Mouse (Mus musculus): Measurements from ENCODE around the gene Dedd. TPM values are rescaled to one million over a fixed set of nuclear protein-coding genes. Genes with fewer than 3 reads are reported as not detected.

Dedd gene
- 10 to 100 TPM; 42.6 to 52.0 TPM for polyA plus RNA-seq (2017; shearing (Covaris generic))

DNA sequence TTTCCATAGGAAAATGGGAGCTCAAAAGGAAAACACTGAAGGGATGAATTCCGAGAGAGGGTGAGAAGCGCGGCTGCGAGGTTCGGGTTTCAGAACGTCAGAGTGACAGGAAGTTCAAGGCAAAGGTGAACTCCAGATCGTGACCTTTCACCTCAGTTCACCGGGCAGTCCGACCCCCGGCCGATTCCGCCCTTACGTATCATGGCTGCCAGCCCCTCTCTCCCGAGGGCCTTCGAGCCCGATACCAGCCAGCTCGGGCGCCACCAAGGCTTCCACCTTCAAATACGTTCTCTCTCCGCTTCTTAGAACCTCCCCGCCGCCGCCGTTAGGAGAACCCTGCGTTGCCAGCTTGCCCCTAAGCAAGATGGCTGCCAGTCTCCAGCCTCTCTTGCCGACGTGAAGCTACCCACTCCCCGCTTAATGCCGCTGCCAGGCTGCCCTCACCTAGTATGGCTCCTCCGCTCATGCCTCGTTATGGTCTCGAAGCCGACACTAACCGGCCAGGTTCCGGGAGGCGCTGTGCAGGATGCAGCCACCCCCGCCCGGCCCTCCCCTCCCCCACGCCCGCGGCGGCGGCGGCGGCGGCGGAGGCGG lies at the start of gene Dedd:
Dedd (plus strand) TSS at position 307 of the 594 bp plus-strand sequence.

DNA sequence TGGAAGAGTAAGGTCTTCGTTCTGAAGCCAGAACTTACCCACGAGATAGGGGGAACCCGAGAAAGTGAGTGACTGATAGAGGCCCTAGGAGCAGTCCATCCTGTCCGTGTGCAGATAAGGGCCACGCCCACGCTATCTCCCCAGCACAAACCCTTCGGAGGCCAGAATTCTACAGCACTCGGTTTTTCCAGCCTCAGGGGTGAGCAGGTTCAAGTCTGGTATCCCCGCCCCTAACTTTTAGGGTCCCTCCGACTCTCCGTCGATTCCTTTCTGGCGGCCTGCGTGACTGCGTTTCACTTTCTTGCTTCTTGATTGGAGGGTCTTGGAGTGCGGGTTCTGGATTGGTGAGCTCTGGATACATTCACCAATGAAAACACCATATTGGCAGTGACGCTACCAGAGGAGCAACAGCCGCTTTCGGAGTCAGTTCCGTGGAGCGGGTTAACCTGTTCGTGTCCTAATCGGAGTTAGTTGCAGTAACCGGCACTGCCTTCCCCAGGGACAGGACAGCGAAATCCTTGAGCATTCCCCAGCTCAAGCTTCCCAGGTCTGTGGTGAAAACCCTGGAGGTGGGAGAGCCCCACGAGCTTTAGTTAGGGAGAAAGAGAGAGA lies 47.9 kb upstream of the Dedd start, which contains the start of gene Ppox:
Ppox (minus strand) TSS at position 271 of the 612 bp plus-strand sequence.

DNA sequence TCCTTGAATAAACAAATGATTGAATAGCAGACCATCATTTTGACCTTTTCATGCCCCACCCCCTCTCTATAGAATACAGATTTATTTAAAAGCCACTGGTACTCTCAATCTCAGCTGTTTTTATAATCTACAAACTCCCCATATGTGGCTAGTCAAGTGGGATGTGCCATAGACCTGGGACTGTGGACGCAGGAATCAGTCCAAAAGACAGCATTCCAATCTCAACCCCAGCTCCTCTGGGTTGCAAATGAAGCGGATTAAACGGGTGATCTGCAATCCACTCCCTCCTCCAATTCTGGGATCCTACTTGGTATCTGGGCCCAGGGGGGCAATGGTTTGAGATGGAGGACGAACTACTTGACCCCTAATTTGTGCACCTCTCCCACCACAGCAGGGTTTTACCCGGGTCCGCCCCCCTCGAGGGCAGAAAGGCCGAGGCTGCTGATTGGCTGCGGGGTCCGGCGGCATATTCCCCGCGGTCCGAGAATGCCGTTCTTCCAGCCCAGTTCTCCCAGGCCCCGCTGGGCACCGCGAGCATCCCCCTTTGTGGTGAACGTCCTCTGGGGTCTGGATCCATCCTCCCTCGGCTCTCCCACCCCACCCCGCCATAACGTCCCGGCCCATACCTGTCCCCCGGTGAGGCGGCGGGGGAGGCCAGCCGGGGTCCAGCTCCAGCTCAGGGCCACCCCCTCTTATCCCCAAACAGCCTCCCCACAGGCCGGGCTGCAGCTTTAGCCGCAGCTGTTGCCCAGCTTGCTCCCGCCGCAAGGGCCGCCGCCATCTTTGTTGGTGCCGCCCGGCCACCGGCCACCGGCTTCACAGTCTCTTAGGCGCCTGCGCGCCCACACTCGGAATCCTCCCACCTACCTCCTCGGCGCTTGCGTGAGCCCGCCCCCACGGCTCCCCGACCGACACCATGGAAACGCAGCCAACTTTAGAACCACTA lies 41.5 kb upstream of the Dedd start, which contains the start of gene Usp21:
Usp21 (minus strand) TSS at position 856 of the 946 bp plus-strand sequence.

DNA sequence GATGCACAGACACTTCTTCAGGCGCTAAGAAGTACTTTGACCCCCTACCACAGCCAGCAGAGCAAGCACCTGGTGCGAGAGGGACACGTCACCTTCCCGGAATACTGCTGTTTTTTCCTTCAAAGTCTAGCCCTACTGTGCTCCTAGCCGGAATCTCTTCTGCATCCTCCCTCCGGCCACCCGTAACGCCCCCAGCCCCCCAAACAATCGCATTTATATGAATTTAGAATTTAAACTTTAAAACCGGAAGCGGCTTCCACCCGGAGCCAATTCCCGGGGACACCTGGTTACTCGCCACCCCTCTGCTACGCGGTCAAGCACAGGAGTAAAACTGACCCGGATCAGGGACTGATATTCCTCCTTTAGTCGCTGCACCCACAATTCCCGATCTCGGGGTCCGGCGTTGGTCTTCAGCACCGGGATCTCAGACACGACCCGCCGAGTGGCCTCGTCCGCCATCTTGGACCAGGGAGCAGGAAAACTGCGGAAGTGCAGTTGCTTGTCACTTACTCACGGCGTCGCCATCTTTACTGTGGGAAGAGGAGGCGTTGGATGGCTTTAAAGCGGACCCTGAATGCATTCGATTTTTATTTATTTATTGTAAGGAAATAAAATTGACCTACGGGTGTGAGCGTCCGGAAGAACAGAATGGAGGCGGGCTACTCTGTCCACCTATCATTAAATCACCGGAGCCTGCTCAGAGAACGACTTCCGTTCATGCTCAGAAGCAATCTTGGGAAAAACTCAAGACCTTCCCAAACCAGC lies 34.5 kb upstream of the Dedd start, which contains the start of gene Ufc1:
Ufc1 (minus strand) TSS at position 727 of the 765 bp plus-strand sequence.

DNA sequence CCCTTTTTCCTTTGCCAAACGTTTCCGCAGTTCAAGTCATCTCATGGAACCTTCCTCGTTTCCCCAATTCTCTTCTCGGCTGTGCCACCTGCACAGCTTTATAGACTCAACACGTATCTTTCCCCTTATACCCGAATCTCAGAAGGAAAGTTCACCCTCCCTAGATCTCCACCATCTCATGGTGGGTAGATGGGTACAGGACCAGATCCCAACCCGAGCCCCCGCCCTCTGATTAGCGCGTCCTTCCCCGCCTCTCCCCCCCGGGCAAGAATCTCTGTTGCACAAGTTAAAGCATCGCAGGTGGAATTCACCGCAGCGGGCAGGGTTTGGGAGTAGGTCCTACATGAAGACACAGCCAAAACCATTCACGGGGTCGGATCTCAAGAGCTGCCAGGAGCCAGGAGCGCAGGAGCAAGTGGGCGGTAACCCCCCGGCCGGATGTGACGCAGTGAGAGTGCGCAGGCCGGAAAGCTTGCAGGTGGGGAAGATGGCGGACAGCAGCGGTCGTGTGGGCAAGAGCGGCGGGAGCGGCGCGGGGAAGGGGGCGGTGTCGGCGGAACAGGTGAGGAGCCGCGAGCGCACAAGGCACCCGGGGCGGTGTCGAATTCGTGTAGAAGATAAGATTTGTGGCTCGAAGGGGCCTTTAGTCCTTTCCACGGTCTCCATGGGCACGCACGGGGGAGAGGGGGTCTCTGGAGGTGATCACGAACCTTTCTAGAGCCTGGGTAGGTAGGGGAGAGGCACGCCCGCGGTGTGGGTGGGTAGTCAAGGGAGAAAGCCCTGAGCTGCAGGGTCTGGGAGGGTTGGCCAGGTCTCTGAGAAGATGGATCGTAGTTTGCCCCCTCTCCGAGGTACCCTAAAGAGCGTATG lies 16.5 kb downstream of the Dedd start, which contains the start of the genes Nit1 and Pfdn2:
Nit1 (minus strand) TSS at position 422 of the 870 bp plus-strand sequence.
Pfdn2 (plus strand) TSS at position 446 of the 870 bp plus-strand sequence.

DNA sequence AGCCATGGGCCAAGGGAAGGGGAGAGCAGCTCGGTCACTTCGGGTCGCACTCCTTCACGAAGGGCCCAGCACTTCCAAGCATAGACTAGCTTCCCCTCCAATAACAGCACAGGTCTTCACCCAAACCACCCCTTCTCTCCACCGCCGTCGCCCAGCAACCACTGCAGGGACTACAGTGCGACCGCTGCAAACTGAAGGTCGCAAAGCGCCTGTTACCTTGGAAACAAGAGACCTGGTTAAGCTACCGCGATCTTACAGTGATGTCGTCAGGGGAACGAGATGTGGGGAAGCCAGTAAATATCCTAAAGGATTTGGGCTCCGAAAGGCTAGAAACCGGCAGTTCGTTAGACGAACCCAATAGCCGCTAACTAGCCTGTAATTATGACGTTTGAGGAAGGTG lies 31.7 kb downstream of the Dedd start, which contains the start of gene Klhdc9:
Klhdc9 (minus strand) TSS at position 143 of the 400 bp plus-strand sequence.

DNA sequence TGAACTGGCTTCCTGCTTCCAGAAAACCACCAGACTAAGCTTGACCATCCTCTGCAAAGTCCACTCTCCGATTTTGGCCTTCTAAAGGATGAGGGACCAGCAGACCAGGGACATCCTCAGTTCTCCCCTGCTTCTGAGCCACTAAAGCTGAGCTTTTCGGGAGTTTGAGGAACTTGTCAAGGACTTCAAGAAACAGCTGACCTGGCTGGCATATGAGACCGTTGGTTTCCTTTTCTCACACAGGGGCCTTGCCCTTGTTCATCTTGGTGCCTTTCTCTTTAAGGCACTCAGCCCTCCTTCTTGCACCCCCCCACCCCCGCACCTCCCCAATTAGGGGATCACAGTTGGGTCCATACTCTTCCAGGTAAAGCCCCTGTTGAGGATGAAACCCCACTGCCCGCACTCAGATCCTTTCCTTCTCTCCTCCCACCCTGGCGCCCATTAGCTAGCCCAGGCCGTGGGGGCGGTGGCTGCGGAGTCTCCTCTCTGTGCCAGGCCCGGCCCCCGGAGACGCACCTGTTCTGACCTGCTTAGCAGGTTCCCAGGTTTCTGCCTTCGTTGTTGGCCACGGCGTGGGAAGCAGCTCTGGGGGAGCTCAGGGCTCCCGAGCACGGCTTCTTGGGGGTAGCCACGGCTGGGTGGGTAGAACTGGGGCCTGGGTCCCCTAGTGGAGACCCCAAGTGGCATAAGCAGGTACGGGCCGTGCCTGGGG lies 41.1 kb downstream of the Dedd start, which contains the start of gene Nectin4:
Nectin4 (plus strand) TSS at position 255 of the 712 bp plus-strand sequence.

DNA sequence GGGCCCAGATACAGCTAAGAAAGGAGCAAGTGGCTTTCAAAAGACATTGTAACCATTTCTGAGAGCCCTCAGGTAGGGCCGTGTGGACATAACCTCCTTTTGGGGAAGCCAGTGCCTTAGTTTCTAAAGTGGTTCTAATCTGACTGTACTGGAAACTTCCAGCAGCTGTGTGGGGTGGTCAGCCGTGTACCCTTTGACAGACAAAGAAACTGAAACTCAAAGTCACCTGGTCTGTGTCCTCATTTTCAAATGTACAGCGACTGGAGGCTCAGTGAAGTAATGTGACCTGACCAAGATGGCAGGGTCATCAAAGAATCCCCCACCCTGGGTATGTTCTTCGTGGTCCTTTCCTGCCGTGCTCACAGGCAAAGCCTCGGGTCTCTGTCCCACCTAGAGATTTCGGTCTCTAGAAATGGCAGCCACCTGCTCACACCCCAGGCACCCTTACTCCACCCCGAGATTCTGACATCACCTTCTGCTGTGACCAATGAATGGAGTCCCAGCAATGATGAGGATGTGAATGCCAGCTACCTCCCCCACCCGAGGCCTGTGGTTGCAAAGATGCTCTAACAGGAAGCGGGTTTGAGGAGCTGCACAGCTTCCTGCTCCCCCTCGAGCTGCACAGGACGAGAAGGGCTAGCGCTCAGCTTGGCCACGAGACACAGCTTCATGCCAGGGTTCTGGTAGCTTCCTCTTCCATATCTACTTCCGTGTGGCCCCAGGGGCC lies 59.6 kb downstream of the Dedd start, which contains the start of gene Arhgap30:
Arhgap30 (plus strand) TSS at position 579 of the 727 bp plus-strand sequence.

Other genes starting within 250 kb of the Dedd start
- gene Cfap126, start 215.2 kb upstream of the Dedd start, polyA plus RNA-seq (2017; shearing (Covaris generic)), result 1 to 10 TPM in 1 of 2 experiments, not detected in 1; 3.6 TPM
- 100 to 1,000 TPM; 156 to 158 TPM for gene Sdhc, start 178.5 kb upstream of the Dedd start, polyA plus RNA-seq (2017; shearing (Covaris generic))
- gene Mpz, start 178.4 kb upstream of the Dedd start, polyA plus RNA-seq (2017; shearing (Covaris generic)), result under 1 TPM in 1 of 2 experiments, not detected in 1; 0.36 TPM
- under 1 TPM in 1 of 2 experiments, not detected in 1; 0.17 TPM for gene Pcp4l1, start 132.9 kb upstream of the Dedd start, polyA plus RNA-seq (2017; shearing (Covaris generic))
- 1 to 10 TPM in 1 of 2 experiments, under 1 TPM in 1; 0.27 to 1.2 TPM for gene Nr1i3, start 115.2 kb upstream of the Dedd start, polyA plus RNA-seq (2017; shearing (Covaris generic))
- 10 to 100 TPM; 29.9 to 43.7 TPM for gene Tomm40l, start 106.6 kb upstream of the Dedd start, polyA plus RNA-seq (2017; shearing (Covaris generic))
- gene Apoa2, start 104.1 kb upstream of the Dedd start, polyA plus RNA-seq (2017; shearing (Covaris generic)), result not detected
- gene Fcer1g, start 94.8 kb upstream of the Dedd start, polyA plus RNA-seq (2017; shearing (Covaris generic)), result 10 to 100 TPM in 1 of 2 experiments, 1 to 10 TPM in 1; 3.4 to 15.4 TPM
- gene Adamts4, start 78.7 kb upstream of the Dedd start, polyA plus RNA-seq (2017; shearing (Covaris generic)), result 1 to 10 TPM in 1 of 2 experiments, not detected in 1; 1.3 TPM
- 100 to 1,000 TPM; 174 to 195 TPM for gene Ndufs2, start 77.8 kb upstream of the Dedd start, polyA plus RNA-seq (2017; shearing (Covaris generic))
- 10 to 100 TPM; 39.8 to 41.4 TPM for gene B4galt3, start 58.8 kb upstream of the Dedd start, polyA plus RNA-seq (2017; shearing (Covaris generic))
- gene Ppox, start 48.0 kb upstream of the Dedd start, polyA plus RNA-seq (2017; shearing (Covaris generic)), result 10 to 100 TPM; 63.5 to 98.8 TPM
- 10 to 100 TPM; 58.7 to 64.2 TPM for gene Usp21, start 41.2 kb upstream of the Dedd start, polyA plus RNA-seq (2017; shearing (Covaris generic))
- 10 to 100 TPM; 64.4 to 71.1 TPM for gene Ufc1, start 34.1 kb upstream of the Dedd start, polyA plus RNA-seq (2017; shearing (Covaris generic))
- 10 to 100 TPM; 42.0 to 43.2 TPM for gene Nit1, start 16.5 kb downstream of the Dedd start, polyA plus RNA-seq (2017; shearing (Covaris generic))
- gene Pfdn2, start 16.5 kb downstream of the Dedd start, polyA plus RNA-seq (2017; shearing (Covaris generic)), result 100 to 1,000 TPM in 1 of 2 experiments, 10 to 100 TPM in 1; 80.8 to 111 TPM
- gene Klhdc9, start 31.7 kb downstream of the Dedd start, polyA plus RNA-seq (2017; shearing (Covaris generic)), result not detected
- gene Nectin4, start 41.0 kb downstream of the Dedd start, polyA plus RNA-seq (2017; shearing (Covaris generic)), result 1 to 10 TPM in 1 of 2 experiments, under 1 TPM in 1; 0.29 to 1.4 TPM
- gene Arhgap30, start 59.8 kb downstream of the Dedd start, polyA plus RNA-seq (2017; shearing (Covaris generic)), result 100 to 1,000 TPM; 170 to 197 TPM
- 10 to 100 TPM; 72.9 to 77.0 TPM for gene Usf1, start 82.2 kb downstream of the Dedd start, polyA plus RNA-seq (2017; shearing (Covaris generic))
- gene Tstd1, start 89.7 kb downstream of the Dedd start, polyA plus RNA-seq (2017; shearing (Covaris generic)), result 1 to 10 TPM; 2.6 to 3.1 TPM
- 1 to 10 TPM in 1 of 2 experiments, not detected in 1; 1.8 TPM for gene F11r, start 108.4 kb downstream of the Dedd start, polyA plus RNA-seq (2017; shearing (Covaris generic))
- gene Alyref2, start 174.3 kb downstream of the Dedd start, polyA plus RNA-seq (2017; shearing (Covaris generic)), result 10 to 100 TPM; 13.0 to 16.1 TPM
- gene Itln1, start 206.1 kb downstream of the Dedd start, polyA plus RNA-seq (2017; shearing (Covaris generic)), result under 1 TPM in 1 of 2 experiments, not detected in 1; 0.24 TPM
- 1 to 10 TPM in 1 of 2 experiments, under 1 TPM in 1; 0.57 to 2.0 TPM for gene Cd244a, start 230.0 kb downstream of the Dedd start, polyA plus RNA-seq (2017; shearing (Covaris generic))

All from inflammation-experienced regulatory T-cells (primary cell).